Mouse (Mus musculus) CD4-positive naive resting alpha-beta T cell, adult 76 days (primary cell): ENCODE results near the gene Ngef. TPM values are rescaled to one million over a fixed set of nuclear protein-coding genes. Genes with fewer than 3 reads are reported as not detected.

ENCODE experiments used
- total RNA-seq: library from RNA; stranded (reverse); gene quantifications from one replicate; pipeline ENCODE4 v1.2.4, GENCODE M21; 2023

Ngef gene
- total RNA-seq, result not detected

GRCm38 (mm10) chr1:87573800-87574215 is at the start of gene Ngef:
TSS of gene Ngef (minus strand) at chr1:87573870.

GRCm38 (mm10) chr1:87620211-87620668 is 46.6 kb upstream of the Ngef start, which contains the start of gene Inpp5d:
TSS of gene Inpp5d (plus strand) at chr1:87620312.

GRCm38 (mm10) chr1:87509561-87510165 is 64.0 kb downstream of the Ngef start, which contains the start of gene Neu2:
TSS of gene Neu2 (plus strand) at chr1:87509889.

GRCm38 (mm10) chr1:87469971-87470370 is 103.7 kb downstream of the Ngef start, which contains the start of gene Snorc:
TSS of gene Snorc (plus strand) at chr1:87470271.

Other genes with a start within 250 kb of the Ngef start
- 120 TPM for gene Gigyf2, start 246.9 kb downstream of the Ngef start, total RNA-seq
- not detected for gene Kcnj13, start 179.1 kb downstream of the Ngef start, total RNA-seq
- gene Snorc, start 103.6 kb downstream of the Ngef start, total RNA-seq, result not detected
- not detected for gene Neu2, start 64.0 kb downstream of the Ngef start, total RNA-seq
- 276 TPM for gene Inpp5d, start 46.4 kb upstream of the Ngef start, total RNA-seq
- gene Atg16l1, start 182.0 kb upstream of the Ngef start, total RNA-seq, result 112 TPM
- gene Sag, start 229.8 kb upstream of the Ngef start, total RNA-seq, result 9.5 TPM